Mouse (Mus musculus) limb, embryonic 11.5 days (tissue): ENCODE data around the gene Siah1b. TPM values are rescaled to one million over a fixed set of nuclear protein-coding genes. Genes with fewer than 3 reads are reported as not detected.

Experiments used
- ATAC-seq: fragments of 200-750 bp; cut with Nextera tagmentation; 2 replicates; pipeline ENCODE4 v1.8.0; 2017; ENCODE audit warnings: low read depth; ENCODE audit not compliant: insufficient number of reproducible peaks, low FRiP score, low TSS enrichment
- DNase-seq: peaks from one replicate; pipeline ENCODE4 v3.0.0-alpha.2; 2015; ENCODE audit warnings: low spot score
- H3K27ac ChIP-seq: fragments of 300-500 bp; sonication (generic); replicated peaks from 2 replicates; pipeline ENCODE4 v1.5.1; 2014; ENCODE audit warnings: low read depth, mild to moderate bottlenecking, low read length
- H3K27me3 ChIP-seq: fragments of 300-500 bp; sonication (generic); 2 replicates; pipeline ENCODE4 v1.6.1; 2014; ENCODE audit warnings: mild to moderate bottlenecking, low read length, mixed read lengths; ENCODE audit not compliant: control insufficient read depth, insufficient read depth
- H3K36me3 ChIP-seq: fragments of 300-500 bp; sonication (generic); 2 replicates; pipeline ENCODE4 v1.6.1; 2014; ENCODE audit warnings: mild to moderate bottlenecking, low read length, moderate library complexity, mixed read lengths; ENCODE audit not compliant: control insufficient read depth, insufficient read depth
- H3K4me1 ChIP-seq: fragments of 300-500 bp; sonication (generic); 2 replicates; pipeline ENCODE4 v1.6.1; 2014; ENCODE audit warnings: low read length, mixed read lengths; ENCODE audit not compliant: control insufficient read depth, insufficient read depth
- H3K4me2 ChIP-seq: fragments of 300-500 bp; sonication (generic); 2 replicates; pipeline ENCODE4 v1.6.1; 2014; ENCODE audit warnings: low read depth, mild to moderate bottlenecking, moderate library complexity; ENCODE audit not compliant: severe bottlenecking
- H3K4me3 ChIP-seq: fragments of 300-500 bp; sonication (generic); 2 replicates; pipeline ENCODE4 v1.5.1; 2014; ENCODE audit warnings: low read depth, low read length
- H3K9ac ChIP-seq: fragments of 300-500 bp; sonication (generic); 2 replicates; pipeline ENCODE4 v1.6.1; 2014; ENCODE audit warnings: mild to moderate bottlenecking, low read length
- H3K9me3 ChIP-seq: fragments of 300-500 bp; sonication (generic); 2 replicates; pipeline ENCODE4 v1.6.1; 2016; ENCODE audit warnings: low read length; ENCODE audit not compliant: control insufficient read depth
- WGBS: fragments of 180-500 bp; shearing (Covaris S2); extraction: QIAGEN DNeasy Blood & Tissue Kit; methylation state at CpG from one replicate; pipeline ENCODE4 v1.1.7; 2014; 5-methylcytosine and 5-hydroxymethylcytosine counted together
- polyA plus RNA-seq: library from polyadenylated mRNA; unstranded; fragments of >200 nt; fragmentation: Nextera tagmentation; extraction: Ambion mirVana; gene quantifications from 2 replicates; pipeline ENCODE4 v1.2.1, GENCODE M21; 2014

Gene Siah1b
- polyA plus RNA-seq, 1 experiment from 2014 or later, result 43.4 TPM

DNA sequence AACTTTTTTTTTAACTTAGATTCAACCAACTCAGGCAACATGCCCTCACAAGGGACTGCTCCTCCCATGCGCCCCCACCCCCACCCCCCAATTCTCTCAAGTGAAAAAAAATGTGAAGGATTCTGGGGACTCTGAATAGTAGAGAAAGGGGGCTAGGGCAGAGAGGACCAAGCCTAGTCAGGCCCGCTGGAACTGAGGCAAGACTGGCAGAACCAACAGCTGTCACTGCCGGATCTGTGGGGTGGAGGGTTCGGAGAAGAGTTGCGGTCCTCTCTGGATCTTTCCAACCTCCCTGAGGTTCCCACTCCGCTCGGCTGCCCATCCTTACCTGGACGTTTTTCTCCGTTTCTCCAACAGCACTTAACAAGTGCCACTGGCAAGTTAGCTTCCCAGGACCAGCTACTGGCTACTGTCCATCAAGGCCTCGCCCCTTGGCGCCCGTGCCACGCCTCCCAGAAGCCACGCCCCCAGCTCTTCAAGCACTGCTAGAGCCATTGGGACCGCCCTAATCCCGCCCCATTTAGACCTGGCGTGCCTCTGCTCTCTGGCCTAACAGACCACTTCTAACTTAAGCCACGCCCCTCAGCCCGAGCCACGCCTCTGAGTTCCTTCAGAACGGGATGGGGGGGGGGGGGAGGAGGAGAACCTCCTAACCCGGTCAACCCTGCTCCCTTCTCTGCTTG is 48.5 kb downstream of the Siah1b start, which contains the start of gene Car5b:
Car5b (minus strand) TSS at position 391 of the 683 bp plus-strand sequence.
- no peak within 1 kb of the TSS for H3K27ac ChIP-seq
- no peaks in the 10 kb centered on the region for H3K36me3 ChIP-seq
- no peaks in the 10 kb centered on the region for H3K4me1 ChIP-seq
- peak within 1 kb of the TSS; percentile 21; the same call in 1 of the 2 replicates for H3K4me3 ChIP-seq
- ATAC-seq (peak; percentile 98), DNase-seq (peak; percentile 88)
- H3K4me2 ChIP-seq, result peak within 1 kb of the TSS; percentile 49
- no peak within 1 kb of the TSS for H3K9ac ChIP-seq
- no peaks in the 10 kb centered on the region for H3K27me3 ChIP-seq
- 18% methylated on average over 21 of the region's 22 CpGs for WGBS
- no peaks in the 10 kb centered on the region for H3K9me3 ChIP-seq

Other genes with a start within 250 kb of the Siah1b start
- gene Ap1s2, start 167.5 kb downstream of the Siah1b start, polyA plus RNA-seq, result 23.4 and 23.5 TPM in 2 replicates
- 75.5 and 76.6 TPM in 2 replicates for gene Zrsr2, start 117.8 kb downstream of the Siah1b start, polyA plus RNA-seq
- gene Car5b, start 48.5 kb downstream of the Siah1b start, polyA plus RNA-seq, result 0.72 and 1.0 TPM in 2 replicates
- not detected in 2 replicates for gene Cltrn, start 12.3 kb upstream of the Siah1b start, polyA plus RNA-seq
- 0.05 TPM in 1 of 2 replicates, not detected in the other for gene Ace2, start 62.8 kb upstream of the Siah1b start, polyA plus RNA-seq
- gene Bmx, start 181.7 kb upstream of the Siah1b start, polyA plus RNA-seq, result 0.87 and 0.91 TPM in 2 replicates
- 9.5 and 10.3 TPM in 2 replicates for gene Pir, start 192.9 kb upstream of the Siah1b start, polyA plus RNA-seq